Mouse (Mus musculus) intestine, embryonic 15.5 days (tissue): ENCODE results near the gene S100a2. TPM values are rescaled to one million over a fixed set of nuclear protein-coding genes. Genes with fewer than 3 reads are reported as not detected.

Experiments used
- ATAC-seq: fragments of 200-750 bp; cut with Nextera tagmentation; 2 replicates; pipeline ENCODE4 v1.8.0; 2017; ENCODE audit warnings: moderate TSS enrichment, moderate library complexity
- H3K27ac ChIP-seq: fragments of 300-500 bp; sonication (generic); 2 replicates; pipeline ENCODE4 v1.5.1; 2015; ENCODE audit warnings: mild to moderate bottlenecking, inconsistent platforms
- H3K27me3 ChIP-seq: fragments of 300-500 bp; sonication (generic); replicated peaks from 2 replicates; pipeline ENCODE4 v1.6.1; 2015; ENCODE audit warnings: inconsistent platforms
- H3K36me3 ChIP-seq: fragments of 300-500 bp; sonication (generic); 2 replicates; pipeline ENCODE4 v1.6.1; 2015; ENCODE audit warnings: inconsistent platforms
- H3K4me1 ChIP-seq: fragments of 300-500 bp; sonication (generic); replicated peaks from 2 replicates; pipeline ENCODE4 v1.6.1; 2015; ENCODE audit warnings: inconsistent platforms
- H3K4me2 ChIP-seq: fragments of 300-500 bp; sonication (generic); replicated peaks from 2 replicates; pipeline ENCODE4 v1.6.1; 2015; ENCODE audit warnings: mild to moderate bottlenecking, inconsistent platforms
- H3K4me3 ChIP-seq: fragments of 300-500 bp; sonication (generic); replicated peaks from 2 replicates; pipeline ENCODE4 v1.5.1; 2015; ENCODE audit warnings: inconsistent platforms
- H3K9ac ChIP-seq: fragments of 300-500 bp; sonication (generic); 2 replicates; pipeline ENCODE4 v1.6.1; 2015; ENCODE audit warnings: inconsistent platforms
- H3K9me3 ChIP-seq: fragments of 300-500 bp; sonication (generic); 2 replicates; pipeline ENCODE4 v1.6.1; 2016; ENCODE audit warnings: inconsistent platforms
- WGBS: fragments of 180-500 bp; shearing (Covaris S2); methylation state at CpG from one replicate; pipeline ENCODE4 v1.1.7; 2015; 5-methylcytosine and 5-hydroxymethylcytosine counted together
- polyA plus RNA-seq: library from polyadenylated mRNA; unstranded; fragments of >200 nt; fragmentation: Nextera tagmentation; extraction: Ambion mirVana; gene quantifications from 2 replicates; pipeline ENCODE4 v1.2.1, GENCODE M21; 2015

S100a2 gene
- not detected in 2 replicates for polyA plus RNA-seq

- Histone ChIP-seq H3K9ac (no peak within 1 kb of the TSS), H3K4me3 (no peak within 1 kb of the TSS), H3K27me3 (no peaks in the 10 kb centered on the region), H3K4me1 (peaks cover 12% of the 10 kb centered on the region), H3K36me3 (no peaks in the 10 kb centered on the region), H3K27ac (no peak within 1 kb of the TSS), H3K9me3 (no peaks in the 10 kb centered on the region), H3K4me2 (no peak within 1 kb of the TSS)
- WGBS, result 89% methylated on average over 8 of the region's 8 CpGs
- no peak for ATAC-seq
These were observed at the start of gene S100a2 for GRCm38 (mm10) chr3:90589947-90590346. Gene S100a2, plus strand, starts transcription at chr3:90590247.

GRCm38 (mm10) chr3:90540904-90541303 is 49.1 kb upstream of the S100a2 start:
- 58% methylated on average over 4 of the region's 4 CpGs for WGBS
- Histone ChIP-seq H3K4me3 (no peak overlapping the region), H3K36me3 (no peaks in the 10 kb centered on the region), H3K9me3 (no peaks in the 10 kb centered on the region), H3K4me1 (peaks cover 11% of the 10 kb centered on the region), H3K27ac (0 out of 2 replicates have a peak overlapping the region, but pooled peaks have one; percentile 9), H3K9ac (no peak overlapping the region; the same call in 1 of the 2 replicates), H3K27me3 (no peaks in the 10 kb centered on the region), H3K4me2 (no peak overlapping the region)
- ATAC-seq, result no peak

GRCm38 (mm10) chr3:90549676-90550420 is 40.2 kb upstream of the S100a2 start:
- H3K4me1 ChIP-seq, result no peaks in the 10 kb centered on the region
- H3K4me3 ChIP-seq, result no peak overlapping the region
- 53% methylated on average over 5 of the region's 5 CpGs for WGBS
- H3K36me3 ChIP-seq, result no peaks in the 10 kb centered on the region
- H3K27ac ChIP-seq, result no peak overlapping the region
- no peaks in the 10 kb centered on the region for H3K9me3 ChIP-seq
- no peak overlapping the region for H3K4me2 ChIP-seq
- 0 out of 2 replicates have a peak, but pooled peaks have one; percentile 25 for ATAC-seq
- no peaks in the 10 kb centered on the region for H3K27me3 ChIP-seq
- H3K9ac ChIP-seq, result no peak overlapping the region

GRCm38 (mm10) chr3:90550421-90550790 is 39.6 kb upstream of the S100a2 start:
- no peak overlapping the region for H3K4me2 ChIP-seq
- H3K4me3 ChIP-seq, result no peak overlapping the region
- H3K9me3 ChIP-seq, result no peaks in the 10 kb centered on the region
- WGBS, result 72% methylated on average over 2 of the region's 2 CpGs
- 0 out of 2 replicates have a peak, but pooled peaks have one; percentile 17 for ATAC-seq
- H3K27ac ChIP-seq, result no peak overlapping the region
- H3K9ac ChIP-seq, result no peak overlapping the region
- no peaks in the 10 kb centered on the region for H3K36me3 ChIP-seq
- H3K4me1 ChIP-seq, result no peaks in the 10 kb centered on the region
- no peaks in the 10 kb centered on the region for H3K27me3 ChIP-seq

- no peaks in the 10 kb centered on the region for H3K4me1 ChIP-seq
- ATAC-seq, result no peak
- no peak overlapping the region for H3K4me2 ChIP-seq
- WGBS, result 73% methylated on average over 2 of the region's 2 CpGs
- no peaks in the 10 kb centered on the region for H3K9me3 ChIP-seq
- H3K9ac ChIP-seq, result no peak overlapping the region
- no peak overlapping the region for H3K27ac ChIP-seq
- H3K27me3 ChIP-seq, result no peaks in the 10 kb centered on the region
- no peaks in the 10 kb centered on the region for H3K36me3 ChIP-seq
- H3K4me3 ChIP-seq, result no peak overlapping the region
These were observed 37.8 kb upstream of the S100a2 start for GRCm38 (mm10) chr3:90552231-90552630.

GRCm38 (mm10) chr3:90555954-90556353 is 34.1 kb upstream of the S100a2 start:
- Histone ChIP-seq H3K27ac (no peak overlapping the region), H3K9ac (no peak overlapping the region), H3K27me3 (no peaks in the 10 kb centered on the region), H3K36me3 (no peaks in the 10 kb centered on the region), H3K4me1 (no peaks in the 10 kb centered on the region), H3K4me3 (no peak overlapping the region), H3K4me2 (no peak overlapping the region), H3K9me3 (no peaks in the 10 kb centered on the region)
- no peak for ATAC-seq
- WGBS, result 69% methylated on average over 5 of the region's 5 CpGs

GRCm38 (mm10) chr3:90560008-90560628 is 29.9 kb upstream of the S100a2 start, which contains the start of gene S100a3:
Gene S100a3, plus strand, starts transcription at chr3:90560578.
- Histone ChIP-seq H3K9ac (no peak within 1 kb of the TSS), H3K27ac (no peak within 1 kb of the TSS), H3K9me3 (no peaks in the 10 kb centered on the region), H3K4me3 (no peak within 1 kb of the TSS), H3K4me1 (no peaks in the 10 kb centered on the region), H3K36me3 (no peaks in the 10 kb centered on the region), H3K4me2 (no peak within 1 kb of the TSS), H3K27me3 (no peaks in the 10 kb centered on the region)
- ATAC-seq, result no peak
- 72% methylated on average over 6 of the region's 6 CpGs for WGBS

- Histone ChIP-seq H3K4me3 (no peak overlapping the region), H3K4me2 (no peak overlapping the region), H3K4me1 (no peaks in the 10 kb centered on the region), H3K27ac (no peak overlapping the region), H3K27me3 (no peaks in the 10 kb centered on the region), H3K9me3 (no peaks in the 10 kb centered on the region), H3K36me3 (no peaks in the 10 kb centered on the region), H3K9ac (no peak overlapping the region)
- no peak for ATAC-seq
- 87% methylated on average over 5 of the region's 5 CpGs for WGBS
These were observed 15.4 kb upstream of the S100a2 start for GRCm38 (mm10) chr3:90574691-90575090.

GRCm38 (mm10) chr3:90575320-90575719 is 14.7 kb upstream of the S100a2 start:
- H3K9ac ChIP-seq, result no peak overlapping the region
- H3K36me3 ChIP-seq, result no peaks in the 10 kb centered on the region
- H3K4me3 ChIP-seq, result no peak overlapping the region
- H3K27ac ChIP-seq, result no peak overlapping the region
- H3K4me1 ChIP-seq, result no peaks in the 10 kb centered on the region
- no peak overlapping the region for H3K4me2 ChIP-seq
- H3K27me3 ChIP-seq, result no peaks in the 10 kb centered on the region
- 66% methylated on average over 3 of the region's 3 CpGs for WGBS
- no peaks in the 10 kb centered on the region for H3K9me3 ChIP-seq
- ATAC-seq, result no peak

GRCm38 (mm10) chr3:90576351-90577001 is 13.6 kb upstream of the S100a2 start:
- Histone ChIP-seq H3K4me2 (no peak overlapping the region), H3K4me3 (no peak overlapping the region), H3K27ac (no peak overlapping the region), H3K27me3 (no peaks in the 10 kb centered on the region), H3K9ac (no peak overlapping the region), H3K9me3 (no peaks in the 10 kb centered on the region), H3K4me1 (no peaks in the 10 kb centered on the region), H3K36me3 (no peaks in the 10 kb centered on the region)
- WGBS, result 63% methylated on average over 10 of the region's 10 CpGs
- ATAC-seq, result no peak

GRCm38 (mm10) chr3:90579433-90579832 is 10.6 kb upstream of the S100a2 start:
- Histone ChIP-seq H3K4me3 (no peak overlapping the region), H3K27ac (no peak overlapping the region), H3K27me3 (no peaks in the 10 kb centered on the region), H3K36me3 (no peaks in the 10 kb centered on the region), H3K9me3 (no peaks in the 10 kb centered on the region), H3K4me2 (no peak overlapping the region), H3K9ac (no peak overlapping the region), H3K4me1 (peaks cover 12% of the 10 kb centered on the region)
- no peak for ATAC-seq
- 52% methylated on average over 7 of the region's 7 CpGs for WGBS

GRCm38 (mm10) chr3:90581141-90581540 is 8.9 kb upstream of the S100a2 start:
- H3K27me3 ChIP-seq, result no peaks in the 10 kb centered on the region
- no peak overlapping the region for H3K27ac ChIP-seq
- no peaks in the 10 kb centered on the region for H3K9me3 ChIP-seq
- 93% methylated on average over 5 of the region's 5 CpGs for WGBS
- no peaks in the 10 kb centered on the region for H3K36me3 ChIP-seq
- H3K4me3 ChIP-seq, result no peak overlapping the region
- peaks cover 18% of the 10 kb centered on the region for H3K4me1 ChIP-seq
- no peak overlapping the region for H3K9ac ChIP-seq
- H3K4me2 ChIP-seq, result no peak overlapping the region
- no peak for ATAC-seq
